Mouse (Mus musculus): Measurements from ENCODE around the gene Vegfc. TPM values are rescaled to one million over a fixed set of nuclear protein-coding genes. Genes with fewer than 3 reads are reported as not detected.

Gene Vegfc
- total RNA-seq, 1 experiment, result 20.1 TPM

DNA sequence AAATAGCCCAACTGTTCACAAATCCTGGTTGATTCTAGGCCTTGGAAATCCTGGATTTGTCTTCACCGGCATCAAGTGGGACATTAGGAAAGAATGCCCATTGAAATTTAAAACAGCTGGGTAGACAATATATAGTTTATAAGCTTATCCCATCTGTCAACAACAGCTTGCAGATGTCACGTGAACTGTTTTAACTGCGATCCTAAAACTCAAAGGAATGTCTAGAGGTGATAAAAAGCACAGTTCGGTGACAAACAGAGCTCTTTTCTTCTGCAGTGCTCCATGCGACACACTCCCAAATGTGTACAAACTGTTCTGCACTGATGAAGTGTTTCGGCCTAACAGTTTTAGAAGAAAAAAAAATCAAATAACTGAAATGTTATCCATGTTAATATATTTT lies 22.7 kb downstream of the Vegfc start:
- TF ChIP-seq ZC3H11A (IDR thresholded peaks at IDR 0.05; ENCODE audit: borderline replicate concordance, low read depth, low read length), result no peak
- TF ChIP-seq MAFK (IDR thresholded peaks at IDR 0.05; ENCODE audit: insufficient read depth, low read depth, low read length), result no peak
- no peak for TF ChIP-seq ZNF384 (IDR thresholded peaks at IDR 0.05; ENCODE audit: low read depth, low read length)
- no peak for TF ChIP-seq CHD2 (IDR thresholded peaks at IDR 0.05; ENCODE audit: low read depth, low read length)
- TF ChIP-seq HCFC1 (IDR thresholded peaks at IDR 0.05; ENCODE audit: borderline replicate concordance, insufficient read depth, low read length), result no peak
- H3K9ac ChIP-seq (ENCODE audit: insufficient read depth, low read depth, low read length, poor library complexity, severe bottlenecking), result no peak overlapping the region
- no peaks in the 10 kb centered on the region for H3K4me1 ChIP-seq (ENCODE audit: control insufficient read depth in 2 of 2, insufficient read depth in 2 of 2, low read length in 2 of 2, poor library complexity in 1 of 2)
- in situ Hi-C loops (cut with MboI; ENCODE audit: low sequenced_read_pairs in 2 of 2, unreplicated experiment in 2 of 2), result no loop called here
- no peak overlapping the region for H3K27ac ChIP-seq (ENCODE audit: insufficient read depth, low read depth, low read length, poor library complexity, severe bottlenecking)
- no peaks in the 10 kb centered on the region for H3K36me3 ChIP-seq (ENCODE audit: control insufficient read depth, insufficient read depth, low read length, poor library complexity, severe bottlenecking)
- no peak overlapping the region for H3K4me3 ChIP-seq (ENCODE audit: insufficient read depth in 1 of 2, low read depth in 1 of 2, low read length in 2 of 2, poor library complexity in 1 of 2, severe bottlenecking in 1 of 2)
- no peak for DNase-seq (ENCODE audit: low read depth, low spot score)
- no peaks in the 10 kb centered on the region for H3K9me3 ChIP-seq (ENCODE audit: control insufficient read depth, insufficient read depth, low read depth, low read length)

DNA sequence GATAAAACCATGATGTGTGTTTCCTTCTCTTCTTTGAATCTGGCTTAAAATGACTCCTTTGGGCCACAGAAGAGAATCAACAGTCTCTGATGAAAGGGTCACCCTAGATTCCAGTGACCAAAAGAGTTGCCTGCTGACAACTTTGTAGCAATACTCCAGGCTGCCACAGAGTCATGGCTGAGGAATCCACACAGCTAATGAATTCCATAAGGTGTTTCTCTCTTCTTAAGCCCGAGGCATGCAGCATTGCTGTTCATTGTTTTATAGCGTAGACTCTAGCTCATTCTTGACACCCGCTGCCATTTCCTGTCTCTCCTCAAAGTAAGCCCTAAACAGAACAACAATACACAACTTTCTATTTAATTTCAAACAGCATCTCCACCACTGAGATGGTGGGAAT lies 37.2 kb downstream of the Vegfc start:
- no peak overlapping the region for H3K9ac ChIP-seq (ENCODE audit: insufficient read depth, low read depth, low read length, poor library complexity, severe bottlenecking)
- no peaks in the 10 kb centered on the region for H3K4me1 ChIP-seq (ENCODE audit: control insufficient read depth in 2 of 2, insufficient read depth in 2 of 2, low read length in 2 of 2, poor library complexity in 1 of 2)
- H3K27ac ChIP-seq (ENCODE audit: insufficient read depth, low read depth, low read length, poor library complexity, severe bottlenecking), result no peak overlapping the region
- H3K4me3 ChIP-seq (ENCODE audit: insufficient read depth in 1 of 2, low read depth in 1 of 2, low read length in 2 of 2, poor library complexity in 1 of 2, severe bottlenecking in 1 of 2), result no peak overlapping the region
- DNase-seq (ENCODE audit: low read depth, low spot score), result no peak
- in situ Hi-C loops (cut with MboI; ENCODE audit: low sequenced_read_pairs in 2 of 2, unreplicated experiment in 2 of 2), result no loop called here
- no peaks in the 10 kb centered on the region for H3K9me3 ChIP-seq (ENCODE audit: control insufficient read depth, insufficient read depth, low read depth, low read length)
- H3K36me3 ChIP-seq (ENCODE audit: control insufficient read depth, insufficient read depth, low read length, poor library complexity, severe bottlenecking), result no peaks in the 10 kb centered on the region
- TF ChIP-seq HCFC1 (IDR thresholded peaks at IDR 0.05; ENCODE audit: borderline replicate concordance, insufficient read depth, low read length) (no peak), ZNF384 (IDR thresholded peaks at IDR 0.05; ENCODE audit: low read depth, low read length) (no peak), MAFK (IDR thresholded peaks at IDR 0.05; ENCODE audit: insufficient read depth, low read depth, low read length) (no peak), CHD2 (IDR thresholded peaks at IDR 0.05; ENCODE audit: low read depth, low read length) (no peak), ZC3H11A (IDR thresholded peaks at IDR 0.05; ENCODE audit: borderline replicate concordance, low read depth, low read length) (no peak)

DNA sequence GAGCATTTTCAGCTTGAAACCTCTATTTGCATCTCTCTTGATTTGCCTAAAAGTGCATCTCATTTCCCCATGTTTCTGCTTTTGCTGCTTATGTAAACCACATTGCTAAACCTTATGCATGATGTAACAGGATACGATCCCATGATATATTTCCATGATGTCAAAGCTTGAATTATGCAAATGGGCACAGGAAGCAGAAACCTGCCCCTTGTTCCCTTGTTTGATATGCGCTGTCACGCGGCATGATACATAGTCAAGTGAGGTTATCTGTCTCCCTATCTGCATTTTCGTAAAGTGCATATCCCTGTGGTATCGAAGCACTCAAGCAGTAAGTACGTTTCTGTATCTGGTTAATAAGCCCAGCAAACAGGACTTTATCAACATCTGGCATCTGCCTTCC lies 42.7 kb downstream of the Vegfc start:
- in situ Hi-C loops (cut with MboI; ENCODE audit: low sequenced_read_pairs in 2 of 2, unreplicated experiment in 2 of 2), result no loop called here
- Histone ChIP-seq H3K9ac (ENCODE audit: insufficient read depth, low read depth, low read length, poor library complexity, severe bottlenecking) (no peak overlapping the region), H3K4me1 (ENCODE audit: control insufficient read depth in 2 of 2, insufficient read depth in 2 of 2, low read length in 2 of 2, poor library complexity in 1 of 2) (peaks cover 0 to 1% of the 10 kb centered on the region in 2 experiments; a peak in 1 of 4 replicates), H3K9me3 (ENCODE audit: control insufficient read depth, insufficient read depth, low read depth, low read length) (no peaks in the 10 kb centered on the region), H3K27ac (ENCODE audit: insufficient read depth, low read depth, low read length, poor library complexity, severe bottlenecking) (no peak overlapping the region), H3K4me3 (ENCODE audit: insufficient read depth in 1 of 2, low read depth in 1 of 2, low read length in 2 of 2, poor library complexity in 1 of 2, severe bottlenecking in 1 of 2) (no peak overlapping the region), H3K36me3 (ENCODE audit: control insufficient read depth, insufficient read depth, low read length, poor library complexity, severe bottlenecking) (no peaks in the 10 kb centered on the region)
- TF ChIP-seq MAFK (IDR thresholded peaks at IDR 0.05; ENCODE audit: insufficient read depth, low read depth, low read length) (no peak), ZC3H11A (IDR thresholded peaks at IDR 0.05; ENCODE audit: borderline replicate concordance, low read depth, low read length) (no peak), CHD2 (IDR thresholded peaks at IDR 0.05; ENCODE audit: low read depth, low read length) (no peak), HCFC1 (IDR thresholded peaks at IDR 0.05; ENCODE audit: borderline replicate concordance, insufficient read depth, low read length) (no peak), ZNF384 (IDR thresholded peaks at IDR 0.05; ENCODE audit: low read depth, low read length) (no peak)
- no peak for DNase-seq (ENCODE audit: low read depth, low spot score)

DNA sequence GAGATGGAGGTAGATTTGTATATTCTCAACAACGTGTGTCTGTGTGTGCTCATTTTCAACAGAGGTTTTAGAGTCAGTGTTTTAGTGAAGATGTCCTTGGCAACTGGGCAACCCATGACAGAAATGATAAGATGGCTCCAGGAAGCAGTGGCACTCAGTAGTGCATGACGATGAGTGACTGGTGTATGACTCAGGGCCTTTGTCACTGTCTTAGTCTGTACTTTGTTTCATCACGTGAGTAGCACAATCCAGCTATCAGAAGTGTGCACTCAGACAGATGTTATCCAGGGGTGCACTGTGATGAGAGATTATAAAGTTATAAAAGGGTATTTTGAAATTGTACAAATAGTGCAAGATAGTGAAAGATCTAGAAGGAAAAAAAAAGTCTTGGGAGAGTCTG lies 44.5 kb downstream of the Vegfc start:
- H3K27ac ChIP-seq (ENCODE audit: insufficient read depth, low read depth, low read length, poor library complexity, severe bottlenecking), result no peak overlapping the region
- H3K36me3 ChIP-seq (ENCODE audit: control insufficient read depth, insufficient read depth, low read length, poor library complexity, severe bottlenecking), result no peaks in the 10 kb centered on the region
- H3K9me3 ChIP-seq (ENCODE audit: control insufficient read depth, insufficient read depth, low read depth, low read length), result no peaks in the 10 kb centered on the region
- no peak overlapping the region for H3K9ac ChIP-seq (ENCODE audit: insufficient read depth, low read depth, low read length, poor library complexity, severe bottlenecking)
- peaks cover 0 to 1% of the 10 kb centered on the region in 2 experiments; a peak in 1 of 4 replicates for H3K4me1 ChIP-seq (ENCODE audit: control insufficient read depth in 2 of 2, insufficient read depth in 2 of 2, low read length in 2 of 2, poor library complexity in 1 of 2)
- no peak overlapping the region for H3K4me3 ChIP-seq (ENCODE audit: insufficient read depth in 1 of 2, low read depth in 1 of 2, low read length in 2 of 2, poor library complexity in 1 of 2, severe bottlenecking in 1 of 2)
- DNase-seq (ENCODE audit: low read depth, low spot score), result no peak
- in situ Hi-C loops (cut with MboI; ENCODE audit: low sequenced_read_pairs in 2 of 2, unreplicated experiment in 2 of 2), result no loop called here
- TF ChIP-seq HCFC1 (IDR thresholded peaks at IDR 0.05; ENCODE audit: borderline replicate concordance, insufficient read depth, low read length) (no peak), MAFK (IDR thresholded peaks at IDR 0.05; ENCODE audit: insufficient read depth, low read depth, low read length) (no peak), CHD2 (IDR thresholded peaks at IDR 0.05; ENCODE audit: low read depth, low read length) (no peak), ZC3H11A (IDR thresholded peaks at IDR 0.05; ENCODE audit: borderline replicate concordance, low read depth, low read length) (no peak), ZNF384 (IDR thresholded peaks at IDR 0.05; ENCODE audit: low read depth, low read length) (no peak)

DNA sequence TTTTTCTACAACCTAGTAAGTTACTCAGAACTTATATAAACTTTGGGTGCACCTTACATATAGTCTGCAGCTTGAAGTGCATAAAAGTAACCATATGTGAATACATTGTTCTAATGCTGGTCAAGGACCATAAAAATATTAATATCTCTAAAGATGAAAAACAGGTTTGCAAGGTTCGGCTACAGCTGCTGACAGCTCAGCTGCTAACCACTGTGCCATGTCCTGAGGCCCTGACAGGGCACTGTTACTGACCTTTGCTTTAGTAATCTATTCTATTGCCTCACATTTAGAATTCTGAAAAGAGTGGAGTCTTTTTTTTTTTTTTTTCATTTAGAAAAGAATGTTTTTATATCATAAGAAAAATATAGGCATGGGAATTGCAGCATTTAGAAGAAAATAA lies 44.9 kb downstream of the Vegfc start:
- TF ChIP-seq HCFC1 (IDR thresholded peaks at IDR 0.05; ENCODE audit: borderline replicate concordance, insufficient read depth, low read length), result no peak
- TF ChIP-seq CHD2 (IDR thresholded peaks at IDR 0.05; ENCODE audit: low read depth, low read length), result no peak
- TF ChIP-seq ZC3H11A (IDR thresholded peaks at IDR 0.05; ENCODE audit: borderline replicate concordance, low read depth, low read length), result no peak
- no peak for TF ChIP-seq ZNF384 (IDR thresholded peaks at IDR 0.05; ENCODE audit: low read depth, low read length)
- TF ChIP-seq MAFK (IDR thresholded peaks at IDR 0.05; ENCODE audit: insufficient read depth, low read depth, low read length), result no peak
- H3K9me3 ChIP-seq (ENCODE audit: control insufficient read depth, insufficient read depth, low read depth, low read length), result no peaks in the 10 kb centered on the region
- no peak overlapping the region for H3K4me3 ChIP-seq (ENCODE audit: insufficient read depth in 1 of 2, low read depth in 1 of 2, low read length in 2 of 2, poor library complexity in 1 of 2, severe bottlenecking in 1 of 2)
- peaks cover 0 to 1% of the 10 kb centered on the region in 2 experiments; a peak in 1 of 4 replicates for H3K4me1 ChIP-seq (ENCODE audit: control insufficient read depth in 2 of 2, insufficient read depth in 2 of 2, low read length in 2 of 2, poor library complexity in 1 of 2)
- H3K27ac ChIP-seq (ENCODE audit: insufficient read depth, low read depth, low read length, poor library complexity, severe bottlenecking), result no peak overlapping the region
- DNase-seq (ENCODE audit: low read depth, low spot score), result no peak
- no peak overlapping the region for H3K9ac ChIP-seq (ENCODE audit: insufficient read depth, low read depth, low read length, poor library complexity, severe bottlenecking)
- H3K36me3 ChIP-seq (ENCODE audit: control insufficient read depth, insufficient read depth, low read length, poor library complexity, severe bottlenecking), result no peaks in the 10 kb centered on the region
- in situ Hi-C loops (cut with MboI; ENCODE audit: low sequenced_read_pairs in 2 of 2, unreplicated experiment in 2 of 2), result no loop called here
